Mouse (Mus musculus) heart, embryonic 10.5 days (tissue): ENCODE data around the gene Pxdn. TPM values are rescaled to one million over a fixed set of nuclear protein-coding genes. Genes with fewer than 3 reads are reported as not detected.

Source experiments
- DNase-seq: peaks from one replicate; pipeline ENCODE4 v3.0.0-alpha.2; 2017; ENCODE audit warnings: low spot score
- H3K27ac ChIP-seq: fragments of 300-500 bp; sonication (generic); 2 replicates; pipeline ENCODE4 v1.5.1; 2016; ENCODE audit warnings: mild to moderate bottlenecking
- H3K27me3 ChIP-seq: fragments of 300-500 bp; sonication (generic); 2 replicates; pipeline ENCODE4 v1.6.1; 2016; ENCODE audit warnings: mild to moderate bottlenecking; ENCODE audit not compliant: poor library complexity, insufficient read depth, severe bottlenecking
- H3K36me3 ChIP-seq: fragments of 300-500 bp; sonication (generic); 2 replicates; pipeline ENCODE4 v1.6.1; 2016; ENCODE audit warnings: mild to moderate bottlenecking, moderate library complexity
- H3K4me1 ChIP-seq: fragments of 300-500 bp; sonication (generic); 2 replicates; pipeline ENCODE4 v1.6.1; 2016; ENCODE audit warnings: mild to moderate bottlenecking
- H3K4me3 ChIP-seq: fragments of 300-500 bp; sonication (generic); 2 replicates; pipeline ENCODE4 v1.5.1; 2016; ENCODE audit warnings: mild to moderate bottlenecking, moderate library complexity
- H3K9me3 ChIP-seq: fragments of 300-500 bp; sonication (generic); 2 replicates; pipeline ENCODE4 v1.6.1; 2016; ENCODE audit warnings: mild to moderate bottlenecking, moderate library complexity
- WGBS: fragments of 180-500 bp; shearing (Covaris S2); methylation state at CpG from one replicate; pipeline ENCODE4 v1.1.7; 2016; 5-methylcytosine and 5-hydroxymethylcytosine counted together
- polyA plus RNA-seq: library from polyadenylated mRNA; unstranded; fragments of >200 nt; fragmentation: Nextera tagmentation; extraction: Ambion mirVana; gene quantifications from 2 replicates; pipeline ENCODE4 v1.2.1, GENCODE M21; 2016

The Pxdn gene
- polyA plus RNA-seq, 1 experiment from 2014 or later = 92.0 TPM

- H3K4me3 ChIP-seq = no peak overlapping the region
- no peak for DNase-seq
- H3K9me3 ChIP-seq = no peaks in the 10 kb centered on the region
- H3K27me3 ChIP-seq = no peaks in the 10 kb centered on the region
- no peaks in the 10 kb centered on the region for H3K36me3 ChIP-seq
- H3K27ac ChIP-seq = no peak overlapping the region
- H3K4me1 ChIP-seq = no peaks in the 10 kb centered on the region
These were observed 98.6 kb downstream of the Pxdn start for GRCm38 (mm10) chr12:30035841-30036568.

GRCm38 (mm10) chr12:30036569-30037055, 99.2 kb downstream of the Pxdn start:
- no peak overlapping the region for H3K27ac ChIP-seq
- no peaks in the 10 kb centered on the region for H3K27me3 ChIP-seq

GRCm38 (mm10) chr12:30039565-30039964, 102.2 kb downstream of the Pxdn start:
- DNase-seq = peak; percentile 57
- H3K9me3 ChIP-seq = no peaks in the 10 kb centered on the region
- no peaks in the 10 kb centered on the region for H3K4me1 ChIP-seq
- H3K4me3 ChIP-seq = no peak overlapping the region
- no peaks in the 10 kb centered on the region for H3K36me3 ChIP-seq
- no peaks in the 10 kb centered on the region for H3K27me3 ChIP-seq
- H3K27ac ChIP-seq = no peak overlapping the region
- WGBS = 44% methylated on average over 4 of the region's 4 CpGs

More at GRCm38 (mm10) chr12:30036569-30037055, 99.2 kb downstream of the Pxdn start:
- Histone ChIP-seq H3K36me3 (no peaks in the 10 kb centered on the region), H3K4me3 (no peak overlapping the region), H3K4me1 (no peaks in the 10 kb centered on the region), H3K9me3 (no peaks in the 10 kb centered on the region)
- DNase-seq = no peak
- 72% methylated on average over 4 of the region's 4 CpGs for WGBS

GRCm38 (mm10) chr12:30040150-30040549, 102.7 kb downstream of the Pxdn start:
- Histone ChIP-seq H3K36me3 (no peaks in the 10 kb centered on the region), H3K4me1 (no peaks in the 10 kb centered on the region), H3K27me3 (no peaks in the 10 kb centered on the region), H3K4me3 (no peak overlapping the region), H3K9me3 (no peaks in the 10 kb centered on the region), H3K27ac (no peak overlapping the region)
- WGBS = 22% methylated on average over 4 of the region's 4 CpGs
- DNase-seq = peak; percentile 31

- no peak for DNase-seq
- Histone ChIP-seq H3K27ac (no peak overlapping the region), H3K4me1 (no peaks in the 10 kb centered on the region), H3K4me3 (no peak overlapping the region), H3K27me3 (peaks cover 19% of the 10 kb centered on the region), H3K9me3 (no peaks in the 10 kb centered on the region), H3K36me3 (no peaks in the 10 kb centered on the region)
- 75% methylated on average over 6 of the region's 6 CpGs for WGBS
These were observed 111.4 kb downstream of the Pxdn start for GRCm38 (mm10) chr12:30048848-30049247.

GRCm38 (mm10) chr12:30049818-30050217, 112.4 kb downstream of the Pxdn start:
- no peak overlapping the region for H3K27ac ChIP-seq
- no peaks in the 10 kb centered on the region for H3K4me1 ChIP-seq
- no peaks in the 10 kb centered on the region for H3K36me3 ChIP-seq
- 71% methylated on average over 9 of the region's 9 CpGs for WGBS
- DNase-seq = peak; percentile 59
- no peaks in the 10 kb centered on the region for H3K9me3 ChIP-seq
- H3K4me3 ChIP-seq = no peak overlapping the region
- H3K27me3 ChIP-seq = peaks cover 19% of the 10 kb centered on the region

- H3K27ac ChIP-seq = no peak overlapping the region
- 19% methylated on average over 4 of the region's 4 CpGs for WGBS
- H3K36me3 ChIP-seq = no peaks in the 10 kb centered on the region
- no peaks in the 10 kb centered on the region for H3K4me1 ChIP-seq
- H3K9me3 ChIP-seq = no peaks in the 10 kb centered on the region
- peaks cover 19% of the 10 kb centered on the region for H3K27me3 ChIP-seq
- H3K4me3 ChIP-seq = no peak overlapping the region
- no peak for DNase-seq
These were observed 112.8 kb downstream of the Pxdn start for GRCm38 (mm10) chr12:30050235-30050634.

- no peaks in the 10 kb centered on the region for H3K36me3 ChIP-seq
- H3K9me3 ChIP-seq = no peaks in the 10 kb centered on the region
- H3K4me3 ChIP-seq = no peak overlapping the region
- peaks cover 5% of the 10 kb centered on the region; the same call in 1 of the 2 replicates for H3K27me3 ChIP-seq
- H3K4me1 ChIP-seq = no peaks in the 10 kb centered on the region
- DNase-seq = peak; percentile 64
- WGBS = 82% methylated on average over 11 of the region's 11 CpGs
- no peak overlapping the region for H3K27ac ChIP-seq
These were observed 117.5 kb downstream of the Pxdn start for GRCm38 (mm10) chr12:30054761-30055540.

GRCm38 (mm10) chr12:30058044-30058443, 120.6 kb downstream of the Pxdn start:
- H3K36me3 ChIP-seq = no peaks in the 10 kb centered on the region
- WGBS = 47% methylated on average over 6 of the region's 6 CpGs
- peaks cover 7% of the 10 kb centered on the region for H3K4me1 ChIP-seq
- H3K9me3 ChIP-seq = no peaks in the 10 kb centered on the region
- H3K27ac ChIP-seq = no peak overlapping the region
- H3K27me3 ChIP-seq = peaks cover 5% of the 10 kb centered on the region; the same call in 1 of the 2 replicates
- peak; percentile 68 for DNase-seq
- no peak overlapping the region for H3K4me3 ChIP-seq

GRCm38 (mm10) chr12:30061503-30062117, 124.2 kb downstream of the Pxdn start:
- WGBS = 29% methylated on average over 1 of the region's 1 CpGs
- peak; percentile 35 for DNase-seq
- Histone ChIP-seq H3K36me3 (no peaks in the 10 kb centered on the region), H3K9me3 (no peaks in the 10 kb centered on the region), H3K4me3 (no peak overlapping the region), H3K4me1 (peaks cover 7% of the 10 kb centered on the region), H3K27ac (no peak overlapping the region), H3K27me3 (peaks cover 5% of the 10 kb centered on the region; the same call in 1 of the 2 replicates)

- Histone ChIP-seq H3K27me3 (peaks cover 5% of the 10 kb centered on the region; the same call in 1 of the 2 replicates), H3K4me3 (no peak overlapping the region), H3K9me3 (no peaks in the 10 kb centered on the region), H3K27ac (no peak overlapping the region), H3K36me3 (no peaks in the 10 kb centered on the region), H3K4me1 (peaks cover 7% of the 10 kb centered on the region)
- 41% methylated on average over 6 of the region's 6 CpGs for WGBS
- DNase-seq = peak; percentile 27
These were observed 124.7 kb downstream of the Pxdn start for GRCm38 (mm10) chr12:30062118-30062505.
